Mouse (Mus musculus) MEL (cell line): ENCODE data around the gene Uqcr11. TPM values are rescaled to one million over a fixed set of nuclear protein-coding genes. Genes with fewer than 3 reads are reported as not detected.
A peak's percentile ranks its signal among the peaks of the same experiment; 100 is the strongest.

Experiments used
- DNase-seq: peaks from one replicate; pipeline ENCODE4 v3.0.0; 2011; ENCODE audit warnings: low read depth, low spot score
- H3K27ac ChIP-seq: 2 replicates; pipeline ENCODE4 v1.5.1; 2012; ENCODE audit warnings: low read depth, mild to moderate bottlenecking, control low read depth, low read length, moderate library complexity; ENCODE audit not compliant: control insufficient read depth
- H3K27me3 ChIP-seq, 2 experiments: fragments of 150-350 bp in 1 of 2; sonication (generic) in 1 of 2; 2 replicates each; pipeline ENCODE4 v1.6.1; 2012; ENCODE audit warnings: low read length in 2 of 2, mild to moderate bottlenecking in 2 of 2, improper control_type of control experiment in 1 of 2, moderate library complexity in 1 of 2; ENCODE audit not compliant: insufficient read depth in 2 of 2, control insufficient read depth in 1 of 2
- H3K36me3 ChIP-seq, 2 experiments: 2 replicates each; pipeline ENCODE4 v1.6.1; 2012 to 2014; ENCODE audit warnings: low read length in 2 of 2, improper control_type of control experiment in 1 of 2, inconsistent platforms in 1 of 2, mild to moderate bottlenecking in 1 of 2; ENCODE audit not compliant: insufficient read depth in 2 of 2, control insufficient read depth in 1 of 2
- H3K4me1 ChIP-seq, 2 experiments: fragments of 150-350 bp in 1 of 2; sonication (generic) in 1 of 2; 2 replicates each; pipeline ENCODE4 v1.6.1; 2012; ENCODE audit warnings: low read length in 2 of 2, improper control_type of control experiment in 1 of 2, mild to moderate bottlenecking in 1 of 2; ENCODE audit not compliant: insufficient read depth in 2 of 2, control insufficient read depth in 1 of 2
- H3K4me3 ChIP-seq, 2 experiments: fragments of 150-350 bp in 1 of 2; sonication (generic) in 1 of 2; 2 replicates each; pipeline ENCODE4 v1.5.1; 2012; ENCODE audit warnings: low read depth in 2 of 2, low read length in 2 of 2, mild to moderate bottlenecking in 2 of 2, moderate library complexity in 2 of 2, control low read depth in 1 of 2, improper control_type of control experiment in 1 of 2; ENCODE audit not compliant: control insufficient read depth in 1 of 2, insufficient read depth in 1 of 2
- H3K79me2 ChIP-seq: 2 replicates; pipeline ENCODE4 v1.6.1; 2012; ENCODE audit warnings: mild to moderate bottlenecking, low read length, moderate library complexity; ENCODE audit not compliant: control insufficient read depth, poor library complexity, insufficient read depth
- H3K9ac ChIP-seq: 2 replicates; pipeline ENCODE4 v1.6.1; 2012; ENCODE audit warnings: low read depth, mild to moderate bottlenecking, control low read depth, low read length, moderate library complexity; ENCODE audit not compliant: control insufficient read depth, poor library complexity, severe bottlenecking
- H3K9me3 ChIP-seq: fragments of 150-350 bp; sonication (generic); replicated peaks from 2 replicates; pipeline ENCODE4 v1.6.1; 2012; ENCODE audit warnings: mild to moderate bottlenecking, low read length, improper control_type of control experiment, moderate library complexity; ENCODE audit not compliant: insufficient read depth
- CHD2 ChIP-seq: IDR thresholded peaks from 2 replicates; pipeline ENCODE4 v1.6.1; 2011; ENCODE audit warnings: low read length, improper control_type of control experiment
- CTCF ChIP-seq, 3 experiments: IDR thresholded peaks in 2 of 3; conservative IDR thresholded peaks in 1 of 3; 2 replicates each; pipeline ENCODE4 v1.5.1; 2011 to 2012; ENCODE audit warnings: low read length in 3 of 3, low read depth in 2 of 3, mild to moderate bottlenecking in 2 of 3, improper control_type of control experiment in 1 of 3, inconsistent platforms in 1 of 3, mixed read lengths in 1 of 3, moderate library complexity in 1 of 3; ENCODE audit not compliant: control insufficient read depth in 1 of 3, insufficient read depth in 1 of 3, poor library complexity in 1 of 3, severe bottlenecking in 1 of 3
- E2F4 ChIP-seq: IDR thresholded peaks from 2 replicates; pipeline ENCODE4 v1.6.1; 2011; ENCODE audit warnings: low read depth, low read length, improper control_type of control experiment, borderline replicate concordance
- GABPA ChIP-seq: IDR thresholded peaks from 2 replicates; pipeline ENCODE4 v1.6.1; 2012; ENCODE audit warnings: low read depth, mild to moderate bottlenecking, inconsistent platforms, low read length, improper control_type of control experiment, moderate library complexity
- HCFC1 ChIP-seq: IDR thresholded peaks from 2 replicates; pipeline ENCODE4 v1.6.1; 2012; ENCODE audit warnings: low read depth, mild to moderate bottlenecking, inconsistent platforms, low read length, improper control_type of control experiment, moderate library complexity
- MAFK ChIP-seq: IDR thresholded peaks from 2 replicates; pipeline ENCODE4 v1.6.1; 2011; ENCODE audit warnings: low read depth, mild to moderate bottlenecking, low read length, improper control_type of control experiment, borderline replicate concordance
- MYC ChIP-seq: IDR thresholded peaks from 2 replicates; pipeline ENCODE4 v1.6.1; 2011; ENCODE audit warnings: low read depth, mild to moderate bottlenecking, low read length, improper control_type of control experiment, moderate library complexity
- NELFE ChIP-seq: IDR thresholded peaks from 2 replicates; pipeline ENCODE4 v1.6.1; 2011; ENCODE audit warnings: low read depth, low read length, improper control_type of control experiment
- POLR2A ChIP-seq, 2 experiments: IDR thresholded peaks; 2 replicates each; pipeline ENCODE4 v1.6.1; 2011 to 2012; ENCODE audit warnings: low read length in 2 of 2, mild to moderate bottlenecking in 2 of 2, control low read depth in 1 of 2, improper control_type of control experiment in 1 of 2, low read depth in 1 of 2, moderate library complexity in 1 of 2; ENCODE audit not compliant: control insufficient read depth in 1 of 2, insufficient read depth in 1 of 2, poor library complexity in 1 of 2
- POLR2AphosphoS2 ChIP-seq: IDR thresholded peaks from 2 replicates; pipeline ENCODE4 v1.6.1; 2011; ENCODE audit warnings: low read length, improper control_type of control experiment
- POLR2AphosphoS5 ChIP-seq: IDR thresholded peaks from 2 replicates; pipeline ENCODE4 v1.6.1; 2012; ENCODE audit warnings: low read depth, borderline replicate concordance, mild to moderate bottlenecking, inconsistent platforms, low read length, moderate library complexity, mixed read lengths
- SMC3 ChIP-seq: IDR thresholded peaks from 2 replicates; pipeline ENCODE4 v1.6.1; 2011; ENCODE audit warnings: low read depth, low read length, improper control_type of control experiment
- TAL1 ChIP-seq: IDR thresholded peaks from 2 replicates; pipeline ENCODE4 v1.6.1; 2012; ENCODE audit warnings: mild to moderate bottlenecking, inconsistent platforms, low read length, moderate library complexity, mixed read lengths
- TCF12 ChIP-seq: IDR thresholded peaks from 2 replicates; pipeline ENCODE4 v1.6.1; 2014; ENCODE audit warnings: low read depth, mild to moderate bottlenecking, inconsistent platforms, low read length, improper control_type of control experiment, moderate library complexity
- ZC3H11A ChIP-seq: IDR thresholded peaks from 2 replicates; pipeline ENCODE4 v1.6.1; 2012; ENCODE audit warnings: low read depth, mild to moderate bottlenecking, inconsistent platforms, low read length, improper control_type of control experiment
- ZKSCAN1 ChIP-seq: IDR thresholded peaks from 2 replicates; pipeline ENCODE4 v1.6.1; 2012; ENCODE audit warnings: low read depth, mild to moderate bottlenecking, inconsistent platforms, low read length, improper control_type of control experiment, moderate library complexity
- ZNF384 ChIP-seq: IDR thresholded peaks from 2 replicates; pipeline ENCODE4 v1.6.1; 2012; ENCODE audit warnings: low read depth, mild to moderate bottlenecking, inconsistent platforms, low read length, improper control_type of control experiment
- polyA plus RNA-seq, 2 experiments: library from polyadenylated mRNA; stranded (reverse) in 1 of 2; unstranded in 1 of 2; fragments of >175 nt in 1 of 2; fragments of >200 nt in 1 of 2; gene quantifications; 2 replicates each; pipeline versions ENCODE4 v1.2.1 to v1.2.4; 2012; ENCODE audit warnings: low replicate concordance in 2 of 2, low read depth in 1 of 2; ENCODE audit not compliant: insufficient read length in 2 of 2, insufficient read depth in 1 of 2, missing spikeins in 1 of 2
- total RNA-seq: library from RNA; depleted of rRNA; stranded (reverse); fragments of 300-350 nt; gene quantifications from 2 replicates; pipeline ENCODE4 v1.2.3, GENCODE M21; 2012

The Uqcr11 gene
- total and polyA plus RNA-seq, 3 experiments: 481 to 935 TPM; not detected in 1

DNA sequence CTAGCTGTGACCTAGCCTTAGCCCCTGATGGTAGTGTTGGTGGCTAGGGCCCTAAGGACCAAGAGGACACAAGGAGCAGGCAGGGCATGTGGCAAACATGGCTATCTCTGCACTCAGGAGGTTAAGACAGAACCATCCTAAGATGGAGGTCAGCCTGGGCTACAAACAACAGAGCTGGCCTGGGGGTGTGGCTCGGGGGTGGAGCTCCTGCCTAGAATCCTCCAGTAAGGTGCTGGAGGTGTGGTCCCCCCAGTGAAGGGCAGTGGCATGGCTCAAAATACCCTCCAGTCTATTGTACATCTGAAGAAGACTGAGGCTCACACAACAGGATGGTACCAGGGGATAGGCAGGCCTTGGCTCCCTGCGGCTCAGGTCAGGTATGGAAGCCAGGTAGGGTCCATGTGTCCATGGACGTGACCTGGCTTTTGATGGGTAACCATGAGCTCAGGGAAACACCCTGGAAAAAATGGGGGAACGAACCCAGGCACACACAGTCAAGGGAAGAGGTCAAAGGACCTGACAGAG, 22.5 kb downstream of the Uqcr11 start:
- H3K36me3 ChIP-seq: peaks cover 0 to 22% of the 10 kb centered on the region in 2 experiments; a peak in 2 of 4 replicates
- DNase-seq: peak; percentile 39
- no peak for TF ChIP-seq ZNF384
- no peak for TF ChIP-seq ZKSCAN1
- TF ChIP-seq TCF12: no peak
- TF ChIP-seq ZC3H11A: no peak
- TF ChIP-seq CHD2: no peak
- no peak for TF ChIP-seq E2F4
- TF ChIP-seq HCFC1: no peak
- TF ChIP-seq MAFK: no peak
- TF ChIP-seq NELFE: no peak
- TF ChIP-seq TAL1: no peak
- TF ChIP-seq MYC: no peak
- no peak for TF ChIP-seq GABPA
- no peak for TF ChIP-seq POLR2AphosphoS5
- TF ChIP-seq POLR2A (IDR thresholded peaks at IDR 0.05; ENCODE audit: control insufficient read depth in 1 of 2, insufficient read depth in 1 of 2, low read depth in 1 of 2, low read length in 2 of 2, poor library complexity in 1 of 2): no peak
- TF ChIP-seq SMC3: no peak
- TF ChIP-seq, all 39 proteins: peak for 0
- no peak overlapping the region for H3K9ac ChIP-seq
- H3K9me3 ChIP-seq: no peaks in the 10 kb centered on the region
- H3K27me3 ChIP-seq: no peaks in the 10 kb centered on the region
- no peak overlapping the region for H3K4me3 ChIP-seq
- peaks cover 17% of the 10 kb centered on the region for H3K79me2 ChIP-seq
- no peak overlapping the region for H3K27ac ChIP-seq
- H3K4me1 ChIP-seq: peaks cover 7 to 36% of the 10 kb centered on the region in 2 experiments

GRCm38 (mm10) chr10:80383431-80383830, 23.2 kb downstream of the Uqcr11 start:
- no peak for DNase-seq
- H3K27me3 ChIP-seq: no peaks in the 10 kb centered on the region
- H3K27ac ChIP-seq: no peak overlapping the region
- H3K4me3 ChIP-seq: no peak overlapping the region
- H3K9ac ChIP-seq: no peak overlapping the region
- H3K4me1 ChIP-seq: peaks cover 1 to 31% of the 10 kb centered on the region in 2 experiments; a peak in 3 of 4 replicates
- peaks cover 17% of the 10 kb centered on the region for H3K79me2 ChIP-seq
- H3K9me3 ChIP-seq: no peaks in the 10 kb centered on the region
- peaks cover 0 to 15% of the 10 kb centered on the region in 2 experiments; a peak in 2 of 4 replicates for H3K36me3 ChIP-seq
- TF ChIP-seq ZKSCAN1 (no peak), CTCF (IDR thresholded peaks at IDR 0.05 in 2 of 3, conservative IDR thresholded peaks at IDR 0.05 in 1 of 3; ENCODE audit: control insufficient read depth in 1 of 3, insufficient read depth in 1 of 3, low read depth in 2 of 3, low read length in 3 of 3, poor library complexity in 1 of 3, severe bottlenecking in 1 of 3) (peak; percentile 25 to 35 (median 29); a peak in 4 of 6 replicates), POLR2AphosphoS2 (no peak)
